Mouse (Mus musculus) CH12.LX (cell line): ENCODE results near the gene Pkib. TPM values are rescaled to one million over a fixed set of nuclear protein-coding genes. Genes with fewer than 3 reads are reported as not detected.

Source experiments
- DNase-seq: peaks from one replicate; pipeline ENCODE4 v3.0.0-alpha.2; 2013; ENCODE audit errors: extremely low read depth
- H3K27ac ChIP-seq: 2 replicates; pipeline ENCODE4 v1.5.1; 2012; ENCODE audit warnings: low read depth, mild to moderate bottlenecking, control low read depth, moderate library complexity; ENCODE audit not compliant: insufficient read depth
- H3K27me3 ChIP-seq: replicated peaks from 2 replicates; pipeline ENCODE3; 2012; ENCODE audit warnings: inconsistent platforms
- H3K36me3 ChIP-seq, 2 experiments: replicated peaks in 1 of 2; 2 replicates each; pipeline versions ENCODE3 to v1.6.1; 2012; ENCODE audit warnings: inconsistent platforms in 1 of 2, low read length in 1 of 2, mild to moderate bottlenecking in 1 of 2, mixed read lengths in 1 of 2, moderate library complexity in 1 of 2; ENCODE audit not compliant: control insufficient read depth in 1 of 2, insufficient read depth in 1 of 2
- H3K4me1 ChIP-seq, 2 experiments: 2 replicates each; pipeline ENCODE4 v1.6.1; 2012; ENCODE audit warnings: inconsistent platforms in 1 of 2, moderate library complexity in 1 of 2; ENCODE audit not compliant: insufficient read depth in 2 of 2, control insufficient read depth in 1 of 2
- H3K4me2 ChIP-seq: 2 replicates; pipeline ENCODE4 v1.6.1; 2012; ENCODE audit warnings: low read depth, mild to moderate bottlenecking, control low read depth; ENCODE audit not compliant: poor library complexity, insufficient read depth, severe bottlenecking
- H3K4me3 ChIP-seq, 3 experiments: fragments of 150-350 bp in 1 of 3; sonication (generic) in 1 of 3; replicated peaks in 1 of 3; 2 replicates each; pipeline versions ENCODE3 to v1.5.1; 2011 to 2012; ENCODE audit warnings: low read depth in 2 of 3, low read length in 2 of 3, mild to moderate bottlenecking in 2 of 3, moderate library complexity in 2 of 3, control low read depth in 1 of 3, improper control_type of control experiment in 1 of 3, inconsistent platforms in 1 of 3, mixed read lengths in 1 of 3; ENCODE audit not compliant: poor library complexity in 1 of 3
- H3K79me2 ChIP-seq: replicated peaks from 2 replicates; pipeline ENCODE4 v1.6.1; 2012; ENCODE audit warnings: mild to moderate bottlenecking, moderate library complexity; ENCODE audit not compliant: control insufficient read depth, poor library complexity, insufficient read depth, severe bottlenecking; ENCODE audit errors: extremely low read depth
- H3K9ac ChIP-seq: 2 replicates; pipeline ENCODE4 v1.6.1; 2012; ENCODE audit warnings: low read depth, mild to moderate bottlenecking, control low read depth, moderate library complexity; ENCODE audit not compliant: insufficient read depth
- H3K9me3 ChIP-seq: replicated peaks from 2 replicates; pipeline ENCODE3; 2012; ENCODE audit warnings: low read length, inconsistent platforms, mixed read lengths
- BHLHE40 ChIP-seq: IDR thresholded peaks from 2 replicates; pipeline ENCODE4 v1.6.1; 2011; ENCODE audit warnings: mild to moderate bottlenecking, low read depth, low read length, improper control_type of control experiment
- CHD2 ChIP-seq: IDR thresholded peaks from 2 replicates; pipeline ENCODE4 v1.6.1; 2011; ENCODE audit warnings: low read length, improper control_type of control experiment
- CTCF ChIP-seq, 2 experiments: IDR thresholded peaks in 1 of 2; conservative IDR thresholded peaks in 1 of 2; 2 replicates each; pipeline ENCODE4 v1.5.1; 2011 to 2012; ENCODE audit warnings: low read depth in 2 of 2, low read length in 2 of 2, improper control_type of control experiment in 1 of 2, inconsistent platforms in 1 of 2, mild to moderate bottlenecking in 1 of 2, moderate library complexity in 1 of 2
- EP300 ChIP-seq: IDR thresholded peaks from 2 replicates; pipeline ENCODE4 v1.6.1; 2011; ENCODE audit warnings: low read length, improper control_type of control experiment
- ETS1 ChIP-seq: conservative IDR thresholded peaks from 2 replicates; pipeline ENCODE4 v1.6.1; 2012; ENCODE audit warnings: low read depth, mild to moderate bottlenecking, inconsistent platforms, low read length, improper control_type of control experiment, moderate library complexity
- GABPA ChIP-seq: IDR thresholded peaks from 2 replicates; pipeline ENCODE4 v1.6.1; 2012; ENCODE audit warnings: low read depth, low read length, improper control_type of control experiment, inconsistent platforms; ENCODE audit not compliant: insufficient replicate concordance
- HCFC1 ChIP-seq: IDR thresholded peaks from 2 replicates; pipeline ENCODE4 v1.6.1; 2012; ENCODE audit warnings: low read depth, mild to moderate bottlenecking, inconsistent platforms, low read length, improper control_type of control experiment
- JUN ChIP-seq: IDR thresholded peaks from 2 replicates; pipeline ENCODE4 v1.6.1; 2011; ENCODE audit warnings: low read depth, mild to moderate bottlenecking, low read length, improper control_type of control experiment, moderate library complexity; ENCODE audit not compliant: insufficient read depth
- JUND ChIP-seq: conservative IDR thresholded peaks from 2 replicates; pipeline ENCODE4 v1.6.1; 2011; ENCODE audit warnings: low read depth, low read length, improper control_type of control experiment
- KAT2A ChIP-seq: IDR thresholded peaks from 2 replicates; pipeline ENCODE4 v1.6.1; 2012; ENCODE audit warnings: low read length, improper control_type of control experiment, inconsistent platforms; ENCODE audit not compliant: insufficient replicate concordance
- MAFK ChIP-seq: IDR thresholded peaks from 2 replicates; pipeline ENCODE4 v1.6.1; 2011; ENCODE audit warnings: low read length, improper control_type of control experiment; ENCODE audit not compliant: insufficient replicate concordance
- MAX ChIP-seq: IDR thresholded peaks from 2 replicates; pipeline ENCODE4 v1.6.1; 2011; ENCODE audit warnings: low read length, improper control_type of control experiment
- MAZ ChIP-seq: IDR thresholded peaks from 2 replicates; pipeline ENCODE4 v1.6.1; 2012; ENCODE audit warnings: low read depth, mild to moderate bottlenecking, inconsistent platforms, low read length, improper control_type of control experiment, moderate library complexity
- MYC ChIP-seq: IDR thresholded peaks from 2 replicates; pipeline ENCODE4 v1.6.1; 2011; ENCODE audit warnings: low read depth, mild to moderate bottlenecking, improper control_type of control experiment, low read length
- NELFE ChIP-seq: IDR thresholded peaks from 2 replicates; pipeline ENCODE4 v1.6.1; 2011; ENCODE audit warnings: low read depth, low read length, improper control_type of control experiment
- NRF1 ChIP-seq: IDR thresholded peaks from 2 replicates; pipeline ENCODE4 v1.6.1; 2014; ENCODE audit warnings: low read depth, mild to moderate bottlenecking, inconsistent platforms, low read length, improper control_type of control experiment, moderate library complexity
- PAX5 ChIP-seq: IDR thresholded peaks from 2 replicates; pipeline ENCODE4 v1.6.1; 2012; ENCODE audit warnings: low read length, inconsistent platforms, mixed read lengths
- POLR2A ChIP-seq: IDR thresholded peaks from 2 replicates; pipeline ENCODE4 v1.6.1; 2011; ENCODE audit warnings: low read depth, mild to moderate bottlenecking, improper control_type of control experiment, low read length
- POLR2AphosphoS2 ChIP-seq: IDR thresholded peaks from 2 replicates; pipeline ENCODE4 v1.6.1; 2011; ENCODE audit warnings: low read depth, low read length, improper control_type of control experiment
- RAD21 ChIP-seq: IDR thresholded peaks from 2 replicates; pipeline ENCODE4 v1.6.1; 2011; ENCODE audit warnings: low read depth, mild to moderate bottlenecking, low read length, improper control_type of control experiment, moderate library complexity
- SIN3A ChIP-seq: IDR thresholded peaks from 2 replicates; pipeline ENCODE4 v1.6.1; 2012; ENCODE audit warnings: low read length, improper control_type of control experiment, inconsistent platforms
- TBP ChIP-seq: conservative IDR thresholded peaks from 2 replicates; pipeline ENCODE4 v1.6.1; 2011; ENCODE audit warnings: low read depth, low read length, improper control_type of control experiment
- UBTF ChIP-seq: IDR thresholded peaks from 2 replicates; pipeline ENCODE4 v1.6.1; 2012; ENCODE audit warnings: low read depth, mild to moderate bottlenecking, inconsistent platforms, low read length, improper control_type of control experiment, moderate library complexity
- USF2 ChIP-seq: conservative IDR thresholded peaks from 2 replicates; pipeline ENCODE4 v1.6.1; 2011; ENCODE audit warnings: low read depth, low read length, improper control_type of control experiment
- ZNF384 ChIP-seq: IDR thresholded peaks from 2 replicates; pipeline ENCODE4 v1.6.1; 2012; ENCODE audit warnings: low read depth, low read length, improper control_type of control experiment, inconsistent platforms
- dilution Hi-C: fragments of 300-500 bp; cut with MboI; formaldehyde crosslinking; loops from 2 replicates; pipeline ENCODE4 v1.14.3; 2020; ENCODE audit warnings: low sequenced_read_pairs; ENCODE audit not compliant: extremely low pct_unique_long_range_greater_than_20kb, extremely low pct_ligation_motif_present
- in situ Hi-C: fragments of 300-500 bp; cut with MboI; formaldehyde crosslinking; loops from 3 replicates; pipeline ENCODE4 v1.14.3; 2019; ENCODE audit warnings: low sequenced_read_pairs, low pct_ligation_motif_present, low pct_unique_long_range_greater_than_20kb, mixed read lengths
- polyA plus RNA-seq: library from polyadenylated mRNA; unstranded; fragments of >175 nt; gene quantifications from 2 replicates; pipeline ENCODE4 v1.2.1, GENCODE M21; 2012; ENCODE audit warnings: low read depth; ENCODE audit not compliant: insufficient read length
- total RNA-seq, 2 experiments: library from RNA; depleted of rRNA; stranded (reverse); fragments of 300-350 nt in 1 of 2; fragments of >200 nt in 1 of 2; gene quantifications; 2 replicates each; pipeline ENCODE4 v1.2.3; 2012 to 2014

Pkib gene
- total and polyA plus RNA-seq, 3 experiments = 1.3 to 4.1 (median 1.9) TPM

DNA sequence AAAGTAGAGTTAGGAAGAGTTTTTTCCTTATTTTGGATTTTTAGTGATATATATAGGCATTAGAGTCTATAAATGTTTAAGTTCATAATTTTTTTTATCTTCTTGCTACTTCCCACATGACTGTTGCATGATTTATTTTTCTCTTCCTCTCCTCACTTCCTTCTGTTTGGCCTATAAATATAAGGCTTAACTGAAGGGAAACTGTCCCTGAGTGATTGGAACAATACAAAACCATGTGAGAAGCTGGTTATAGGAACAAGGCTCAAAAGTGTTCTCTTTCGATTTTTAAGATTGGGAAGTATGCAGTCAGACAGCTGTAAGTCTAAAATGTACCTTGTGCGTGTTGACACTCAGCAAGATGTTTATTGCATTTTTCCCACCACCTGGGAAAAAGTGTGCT lies 58.4 kb downstream of the Pkib start:
- in situ Hi-C loops = no loop called here
- DNase-seq = no peak
- no peaks in the 10 kb centered on the region for H3K36me3 ChIP-seq
- no peak overlapping the region for H3K4me3 ChIP-seq
- no peak for TF ChIP-seq EP300
- no peak for TF ChIP-seq PAX5
- TF ChIP-seq UBTF = no peak
- TF ChIP-seq JUND = no peak
- TF ChIP-seq HCFC1 = no peak
- TF ChIP-seq NELFE = no peak
- TF ChIP-seq MAZ = no peak
- TF ChIP-seq CHD2 = no peak
- TF ChIP-seq ETS1 = no peak
- no peak for TF ChIP-seq USF2
- no peak for TF ChIP-seq BHLHE40
- TF ChIP-seq MAX = no peak
- TF ChIP-seq ZNF384 = no peak
- TF ChIP-seq RAD21 = no peak
- H3K4me1 ChIP-seq = no peaks in the 10 kb centered on the region
- H3K27me3 ChIP-seq = no peaks in the 10 kb centered on the region
- H3K9me3 ChIP-seq = no peaks in the 10 kb centered on the region
- dilution Hi-C loops = no loop called here
- no peak overlapping the region for H3K27ac ChIP-seq
- H3K4me2 ChIP-seq = no peak overlapping the region
- no peaks in the 10 kb centered on the region for H3K79me2 ChIP-seq
- H3K9ac ChIP-seq = no peak overlapping the region

DNA sequence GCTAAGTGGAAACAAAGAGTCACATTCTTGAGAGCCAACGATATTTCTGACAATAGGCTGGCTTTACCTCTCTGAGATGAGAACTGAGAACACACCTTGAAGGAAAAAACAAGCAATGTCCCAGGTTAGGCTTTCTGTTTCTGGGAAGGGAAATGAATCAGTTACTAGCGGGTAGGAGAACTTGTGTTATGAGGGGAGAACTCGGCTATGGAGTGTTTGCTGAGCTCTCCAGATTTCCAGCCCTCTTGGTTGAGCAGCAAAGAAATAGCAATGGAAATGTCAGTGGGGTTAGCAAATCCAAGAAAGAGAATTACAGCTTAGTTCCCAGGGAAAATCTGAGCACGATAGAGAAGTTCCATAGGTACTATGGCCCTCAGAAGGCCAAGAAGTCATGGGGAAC lies 70.5 kb downstream of the Pkib start:
- DNase-seq = no peak
- in situ Hi-C loops (no loop called here), dilution Hi-C loops (no loop called here)
- Histone ChIP-seq H3K9ac (no peak overlapping the region), H3K4me2 (no peak overlapping the region), H3K27me3 (no peaks in the 10 kb centered on the region), H3K4me1 (no peaks in the 10 kb centered on the region), H3K9me3 (no peaks in the 10 kb centered on the region), H3K27ac (no peak overlapping the region), H3K4me3 (no peak overlapping the region), H3K79me2 (no peaks in the 10 kb centered on the region), H3K36me3 (no peaks in the 10 kb centered on the region)
- no peak for TF ChIP-seq GABPA
- TF ChIP-seq POLR2A = no peak
- TF ChIP-seq MAX = no peak
- no peak for TF ChIP-seq KAT2A

DNA sequence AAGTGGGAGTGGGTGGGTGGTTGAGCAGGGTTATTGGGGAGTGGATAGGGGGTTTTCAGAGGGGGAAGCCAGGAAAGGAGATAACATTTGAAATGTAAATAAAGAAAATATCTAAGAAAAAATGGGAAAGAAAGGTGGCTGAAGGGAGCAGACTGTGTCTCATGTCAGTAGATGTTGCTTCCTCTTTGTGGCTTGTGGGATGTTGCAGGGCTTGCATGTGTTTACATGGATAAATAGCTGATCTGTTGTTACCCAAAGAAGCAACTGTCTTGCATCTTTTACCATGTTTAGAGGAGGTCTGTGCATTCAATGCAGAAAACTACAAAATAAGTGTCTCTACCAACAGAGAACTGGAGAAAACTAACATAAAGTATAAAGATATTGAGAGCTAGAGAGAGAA lies 89.3 kb downstream of the Pkib start:
- TF ChIP-seq JUN (no peak), TBP (no peak), MYC (no peak), NRF1 (no peak), GABPA (no peak), ZNF384 (no peak), CTCF (conservative IDR thresholded peaks at IDR 0.05 in 1 of 2, IDR thresholded peaks at IDR 0.05 in 1 of 2; ENCODE audit: low read depth in 2 of 2, low read length in 2 of 2) (no peak), JUND (no peak), MAZ (no peak), POLR2AphosphoS2 (no peak), CHD2 (no peak), KAT2A (no peak), ETS1 (no peak), MAFK (no peak), SIN3A (no peak)
- Histone ChIP-seq H3K27ac (no peak overlapping the region), H3K79me2 (no peaks in the 10 kb centered on the region), H3K9me3 (no peaks in the 10 kb centered on the region), H3K27me3 (no peaks in the 10 kb centered on the region), H3K36me3 (no peaks in the 10 kb centered on the region), H3K4me3 (no peak overlapping the region), H3K4me1 (peaks cover 0 to 19% of the 10 kb centered on the region in 2 experiments; a peak in 3 of 4 replicates), H3K4me2 (no peak overlapping the region), H3K9ac (no peak overlapping the region)
- DNase-seq = no peak
- dilution Hi-C loops (no loop called here), in situ Hi-C loops (no loop called here)
